Mouse (Mus musculus) lung, embryonic 14.5 days (tissue): ENCODE measurements at regions not wholly inside any gene's neighbourhood (a gene's known extent, or its start where the extent isn't known, plus 50 kb on each side); places are given as distances from the start of the nearest gene placed in this dataset.
A peak's percentile ranks its signal among the peaks of the same experiment; 100 is the strongest.

ENCODE experiments used
- ATAC-seq: fragments of 200-750 bp; cut with Nextera tagmentation; 2 replicates; pipeline ENCODE4 v1.8.0; 2017; ENCODE audit warnings: mild to moderate bottlenecking, moderate TSS enrichment, moderate library complexity; ENCODE audit not compliant: insufficient read depth
- DNase-seq: peaks from one replicate; pipeline ENCODE4 v3.0.0-alpha.2; 2015
- H3K27ac ChIP-seq: fragments of 300-500 bp; sonication (generic); 2 replicates; pipeline ENCODE4 v1.5.1; 2014; ENCODE audit warnings: low read depth, mild to moderate bottlenecking, moderate library complexity
- H3K27me3 ChIP-seq: fragments of 300-500 bp; sonication (generic); 2 replicates; pipeline ENCODE4 v1.6.1; 2014; ENCODE audit warnings: low read length, control low read depth; ENCODE audit not compliant: insufficient read depth
- H3K36me3 ChIP-seq: fragments of 300-500 bp; sonication (generic); 2 replicates; pipeline ENCODE4 v1.6.1; 2014; ENCODE audit warnings: control low read depth; ENCODE audit not compliant: insufficient read depth
- H3K4me1 ChIP-seq: fragments of 300-500 bp; sonication (generic); 2 replicates; pipeline ENCODE4 v1.6.1; 2014; ENCODE audit warnings: antibody characterized with exemption, control low read depth; ENCODE audit not compliant: insufficient read depth
- H3K4me2 ChIP-seq: fragments of 300-500 bp; sonication (generic); 2 replicates; pipeline ENCODE4 v1.6.1; 2014; ENCODE audit warnings: mild to moderate bottlenecking
- H3K4me3 ChIP-seq: fragments of 300-500 bp; sonication (generic); 2 replicates; pipeline ENCODE4 v1.5.1; 2014; ENCODE audit warnings: low read depth, low read length
- H3K9ac ChIP-seq: fragments of 300-500 bp; sonication (generic); 2 replicates; pipeline ENCODE4 v1.6.1; 2014
- H3K9me3 ChIP-seq: fragments of 300-500 bp; sonication (generic); 2 replicates; pipeline ENCODE4 v1.6.1; 2016; ENCODE audit warnings: low read depth, low read length, control low read depth
- CTCF ChIP-seq: IDR thresholded peaks from 2 replicates; pipeline ENCODE4 v1.5.1; 2016; ENCODE audit warnings: antibody characterized with exemption, low read depth
- WGBS: fragments of 180-500 bp; shearing (Covaris S2); extraction: QIAGEN DNeasy Blood & Tissue Kit; methylation state at CpG from one replicate; pipeline ENCODE4 v1.1.7; 2014; 5-methylcytosine and 5-hydroxymethylcytosine counted together

DNA sequence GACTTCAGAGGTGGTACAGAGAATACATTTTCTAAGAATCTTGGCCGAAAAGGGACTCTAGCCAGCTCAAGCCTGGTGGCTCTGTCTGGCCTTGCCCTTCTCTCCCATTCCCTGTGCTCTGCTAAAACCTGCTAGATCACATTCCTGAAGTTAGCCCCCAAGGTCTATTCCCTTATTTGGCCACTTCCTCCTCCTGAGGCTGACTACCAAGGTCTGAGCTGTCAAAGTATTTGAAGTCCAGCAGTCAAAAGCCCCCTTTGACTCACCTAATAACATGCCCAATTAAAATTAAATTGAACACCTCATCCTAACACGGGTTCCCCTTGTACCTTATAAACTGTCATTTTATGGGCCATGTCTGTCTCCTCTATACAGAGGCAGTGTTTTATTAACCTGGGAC, 61.1 kb upstream of the Fam3c start:
- TF ChIP-seq CTCF = no peak
- Histone ChIP-seq H3K36me3 (no peaks in the 10 kb centered on the region), H3K27me3 (no peaks in the 10 kb centered on the region), H3K9ac (no peak overlapping the region), H3K9me3 (no peaks in the 10 kb centered on the region), H3K27ac (no peak overlapping the region; the same call in 1 of the 2 replicates), H3K4me1 (no peaks in the 10 kb centered on the region), H3K4me3 (no peak overlapping the region), H3K4me2 (no peak overlapping the region)
- 50% methylated on average over 2 of the region's 2 CpGs for WGBS
- ATAC-seq (peak; percentile 94), DNase-seq (peak; percentile 60)

DNA sequence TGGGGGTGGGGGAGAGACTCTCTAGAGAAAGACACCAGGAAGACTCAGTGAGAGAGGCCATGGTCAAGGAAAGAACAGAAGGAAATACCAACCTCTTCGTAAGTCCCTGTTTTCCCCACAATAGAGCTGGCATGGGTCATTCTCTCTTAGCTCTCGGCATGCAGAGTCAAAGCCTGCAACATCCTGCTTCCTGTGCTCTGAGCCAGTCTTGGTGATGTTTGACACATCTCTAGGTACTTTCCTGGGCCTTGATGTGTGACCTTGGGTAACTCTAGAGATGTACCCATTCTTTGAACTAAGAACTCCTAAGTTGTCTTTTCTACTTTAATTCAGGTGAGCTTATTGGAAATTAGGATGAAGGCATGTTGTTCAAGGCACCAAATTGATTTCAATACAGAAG, 55.8 kb upstream of the Fam3c start:
- no peak overlapping the region for H3K4me3 ChIP-seq
- H3K9ac ChIP-seq = no peak overlapping the region
- H3K36me3 ChIP-seq = no peaks in the 10 kb centered on the region
- no peaks in the 10 kb centered on the region for H3K27me3 ChIP-seq
- TF ChIP-seq CTCF = no peak
- no peak overlapping the region for H3K4me2 ChIP-seq
- ATAC-seq = no peak
- no peaks in the 10 kb centered on the region for H3K4me1 ChIP-seq
- 93% methylated on average over 2 of the region's 2 CpGs for WGBS
- no peak for DNase-seq
- H3K9me3 ChIP-seq = no peaks in the 10 kb centered on the region
- H3K27ac ChIP-seq = no peak overlapping the region

DNA sequence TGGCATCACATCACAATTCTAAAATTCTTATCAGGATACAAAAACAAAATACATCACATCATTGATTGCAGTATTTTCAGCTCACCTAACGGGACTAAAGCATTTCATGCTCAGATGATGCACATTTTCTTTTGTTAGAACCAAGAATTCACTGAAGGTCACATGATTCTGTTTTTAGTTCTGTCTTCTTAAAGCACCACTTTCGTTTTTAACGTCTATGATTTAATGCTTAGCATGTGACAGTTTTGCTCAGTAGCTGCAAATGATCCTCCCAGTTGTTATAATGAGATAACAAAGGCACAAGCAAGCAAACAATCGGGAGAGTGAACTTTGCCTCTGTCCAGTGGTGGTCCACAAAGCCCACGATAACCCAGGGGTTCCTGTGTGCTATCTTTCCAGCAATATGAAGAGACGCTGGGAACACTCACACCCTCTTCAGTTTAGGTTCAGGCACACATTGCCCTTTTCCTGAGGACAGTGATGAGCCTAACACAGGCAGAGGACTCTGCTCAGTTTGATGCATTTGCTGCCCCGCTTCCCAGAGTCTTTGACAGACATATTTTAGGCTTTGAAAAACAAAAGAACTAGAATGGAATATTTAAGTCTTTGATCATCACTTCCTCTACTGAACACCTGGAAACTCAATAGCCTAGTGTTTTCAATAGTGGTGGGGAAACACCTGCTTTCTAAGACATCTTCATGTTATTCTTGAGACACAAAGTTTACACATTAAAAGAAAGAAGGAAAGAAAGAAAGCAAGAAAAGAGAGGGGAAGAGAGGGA, 53.0 kb upstream of the Fam3c start:
- H3K9me3 ChIP-seq = no peaks in the 10 kb centered on the region
- H3K9ac ChIP-seq = no peak overlapping the region
- H3K27me3 ChIP-seq = no peaks in the 10 kb centered on the region
- no peak overlapping the region for H3K27ac ChIP-seq
- no peak for DNase-seq
- no peaks in the 10 kb centered on the region for H3K36me3 ChIP-seq
- ATAC-seq = no peak
- H3K4me2 ChIP-seq = no peak overlapping the region
- no peak for TF ChIP-seq CTCF
- no peak overlapping the region for H3K4me3 ChIP-seq
- no peaks in the 10 kb centered on the region for H3K4me1 ChIP-seq
- 58% methylated on average over 7 of the region's 7 CpGs for WGBS
